Mouse (Mus musculus) midbrain, embryonic 16.5 days (tissue): ENCODE measurements around the gene Sema4b. TPM values are rescaled to one million over a fixed set of nuclear protein-coding genes. Genes with fewer than 3 reads are reported as not detected.
A peak's percentile ranks its signal among the peaks of the same experiment; 100 is the strongest.

Experiments
- ATAC-seq: fragments of 200-750 bp; cut with Nextera tagmentation; 2 replicates; pipeline ENCODE4 v1.8.0; 2017; ENCODE audit warnings: moderate TSS enrichment
- H3K27ac ChIP-seq: fragments of 300-500 bp; sonication (generic); 2 replicates; pipeline ENCODE4 v1.5.1; 2014; ENCODE audit warnings: mild to moderate bottlenecking, low read length, mixed read lengths
- H3K27me3 ChIP-seq: fragments of 300-500 bp; sonication (generic); 2 replicates; pipeline ENCODE4 v1.6.1; 2014; ENCODE audit warnings: low read depth, low read length, mixed read lengths; ENCODE audit not compliant: control insufficient read depth, insufficient read depth
- H3K36me3 ChIP-seq: fragments of 300-500 bp; sonication (generic); 2 replicates; pipeline ENCODE4 v1.6.1; 2014; ENCODE audit warnings: mild to moderate bottlenecking, low read length, moderate library complexity, mixed read lengths; ENCODE audit not compliant: control insufficient read depth, insufficient read depth
- H3K4me1 ChIP-seq: fragments of 300-500 bp; sonication (generic); 2 replicates; pipeline ENCODE4 v1.6.1; 2014; ENCODE audit warnings: mild to moderate bottlenecking, low read length, mixed read lengths; ENCODE audit not compliant: control insufficient read depth, insufficient read depth
- H3K4me2 ChIP-seq: fragments of 300-500 bp; sonication (generic); 2 replicates; pipeline ENCODE4 v1.6.1; 2014; ENCODE audit warnings: mild to moderate bottlenecking, low read length, mixed read lengths
- H3K4me3 ChIP-seq: fragments of 300-500 bp; sonication (generic); 2 replicates; pipeline ENCODE4 v1.5.1; 2014; ENCODE audit warnings: low read depth, mild to moderate bottlenecking, low read length, moderate library complexity, mixed read lengths
- H3K9ac ChIP-seq: fragments of 300-500 bp; sonication (generic); 2 replicates; pipeline ENCODE4 v1.6.1; 2014; ENCODE audit warnings: low read depth, low read length, mixed read lengths
- H3K9me3 ChIP-seq: fragments of 300-500 bp; sonication (generic); replicated peaks from 2 replicates; pipeline ENCODE4 v1.6.1; 2014; ENCODE audit warnings: mild to moderate bottlenecking, low read length, mixed read lengths; ENCODE audit not compliant: control insufficient read depth, poor library complexity, severe bottlenecking
- WGBS: fragments of 180-500 bp; shearing (Covaris S2); extraction: QIAGEN DNeasy Blood & Tissue Kit; methylation state at CpG from one replicate; pipeline ENCODE4 v1.1.7; 2014; 5-methylcytosine and 5-hydroxymethylcytosine counted together
- polyA plus RNA-seq: library from polyadenylated mRNA; unstranded; fragments of >200 nt; fragmentation: Nextera tagmentation; extraction: Ambion mirVana; gene quantifications from 2 replicates; pipeline ENCODE4 v1.2.1, GENCODE M21; 2015

Gene Sema4b
- polyA plus RNA-seq, 1 experiment from 2014 or later, result 25.3 TPM

DNA sequence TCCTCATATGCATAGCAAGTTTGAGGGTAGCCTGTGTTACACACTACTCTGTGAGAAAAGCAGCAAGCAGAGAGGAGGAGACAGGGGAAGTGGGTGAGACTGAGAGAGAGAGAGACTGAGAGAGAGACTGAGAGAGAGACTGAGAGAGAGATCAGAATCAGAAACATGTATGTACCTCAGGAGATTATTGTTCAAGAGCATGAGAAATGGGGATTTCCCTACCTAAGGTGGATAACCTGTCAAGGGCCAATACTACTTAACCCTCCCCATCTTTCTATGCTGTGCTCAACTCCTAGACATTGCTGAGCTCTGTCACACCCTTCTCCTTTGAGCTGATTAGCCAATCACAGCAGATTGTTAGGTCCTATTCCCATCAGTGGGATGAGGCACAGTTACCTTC is 4.5 kb upstream of the Sema4b start:
- H3K9ac ChIP-seq, result no peak overlapping the region
- no peak overlapping the region for H3K4me3 ChIP-seq
- H3K4me1 ChIP-seq, result peaks cover 6% of the 10 kb centered on the region
- no peaks in the 10 kb centered on the region for H3K27me3 ChIP-seq
- H3K4me2 ChIP-seq, result no peak overlapping the region
- no peaks in the 10 kb centered on the region for H3K9me3 ChIP-seq
- H3K27ac ChIP-seq, result no peak overlapping the region
- H3K36me3 ChIP-seq, result no peaks in the 10 kb centered on the region
- no peak for ATAC-seq

DNA sequence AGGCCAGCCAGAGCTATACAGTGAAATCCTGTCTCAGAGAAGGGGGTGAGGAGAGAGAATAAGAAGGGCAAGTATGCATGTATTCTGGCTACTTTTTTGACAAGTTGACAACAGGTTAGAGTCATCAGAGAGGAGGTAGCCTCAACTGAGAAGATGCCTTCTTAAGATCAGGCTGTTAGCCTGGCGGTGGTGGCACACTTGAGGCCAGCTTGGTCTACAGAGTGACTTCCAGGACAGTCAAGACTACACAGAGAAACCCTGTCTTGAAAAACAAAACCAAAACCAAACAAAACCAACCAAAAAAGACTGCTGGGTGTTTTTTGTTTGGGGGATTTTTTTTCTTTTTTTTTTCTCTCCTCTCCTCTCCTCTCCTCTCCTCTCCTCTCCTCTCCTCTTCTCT is 3.2 kb upstream of the Sema4b start:
- H3K27me3 ChIP-seq, result no peaks in the 10 kb centered on the region
- H3K27ac ChIP-seq, result no peak overlapping the region
- no peaks in the 10 kb centered on the region for H3K36me3 ChIP-seq
- no peaks in the 10 kb centered on the region for H3K9me3 ChIP-seq
- no peak overlapping the region for H3K9ac ChIP-seq
- H3K4me1 ChIP-seq, result peaks cover 17% of the 10 kb centered on the region
- WGBS, result 81% methylated on average over 1 of the region's 1 CpGs
- H3K4me2 ChIP-seq, result no peak overlapping the region
- no peak overlapping the region for H3K4me3 ChIP-seq
- no peak for ATAC-seq

- no peaks in the 10 kb centered on the region for H3K27me3 ChIP-seq
- H3K27ac ChIP-seq, result no peak overlapping the region
- no peak overlapping the region for H3K9ac ChIP-seq
- H3K4me3 ChIP-seq, result no peak overlapping the region
- no peaks in the 10 kb centered on the region for H3K9me3 ChIP-seq
- 52% methylated on average over 5 of the region's 5 CpGs for WGBS
- peaks cover 19% of the 10 kb centered on the region for H3K4me1 ChIP-seq
- ATAC-seq, result no peak
- no peak overlapping the region for H3K4me2 ChIP-seq
- H3K36me3 ChIP-seq, result no peaks in the 10 kb centered on the region
Measured at GRCm38 (mm10) chr7:80183969-80184368, 2.7 kb upstream of the Sema4b start.

DNA sequence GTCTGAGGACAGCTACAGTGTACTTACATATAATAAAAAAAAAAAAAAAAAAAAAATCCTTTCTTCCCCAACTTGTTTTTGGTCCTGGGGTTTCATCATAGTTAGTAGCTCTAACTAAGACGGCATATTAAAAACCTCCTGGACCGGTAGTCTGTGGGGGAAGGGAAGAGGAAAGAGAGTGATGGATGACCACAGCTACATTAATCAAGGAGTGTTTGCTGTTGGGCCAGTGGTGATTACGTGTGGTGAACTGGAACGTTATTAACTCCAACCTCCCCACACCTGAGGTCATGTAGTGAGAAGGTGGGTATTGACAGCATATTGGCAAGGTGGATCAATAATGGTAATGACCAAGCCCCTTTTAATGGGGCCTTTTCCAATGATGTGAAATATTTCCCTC is 2.1 kb upstream of the Sema4b start:
- Histone ChIP-seq H3K4me1 (peaks cover 25% of the 10 kb centered on the region), H3K4me2 (no peak overlapping the region), H3K4me3 (no peak overlapping the region), H3K27me3 (no peaks in the 10 kb centered on the region), H3K27ac (no peak overlapping the region), H3K9ac (no peak overlapping the region), H3K9me3 (no peaks in the 10 kb centered on the region), H3K36me3 (no peaks in the 10 kb centered on the region)
- 85% methylated on average over 4 of the region's 4 CpGs for WGBS
- ATAC-seq, result no peak

- H3K4me2 ChIP-seq, result no peak overlapping the region
- H3K9me3 ChIP-seq, result no peaks in the 10 kb centered on the region
- H3K36me3 ChIP-seq, result no peaks in the 10 kb centered on the region
- no peak overlapping the region for H3K4me3 ChIP-seq
- no peak for ATAC-seq
- no peak overlapping the region for H3K27ac ChIP-seq
- H3K4me1 ChIP-seq, result peaks cover 25% of the 10 kb centered on the region
- 72% methylated on average over 6 of the region's 6 CpGs for WGBS
- no peaks in the 10 kb centered on the region for H3K27me3 ChIP-seq
- no peak overlapping the region for H3K9ac ChIP-seq
Measured at GRCm38 (mm10) chr7:80184968-80185367, 1.7 kb upstream of the Sema4b start.

- no peaks in the 10 kb centered on the region for H3K36me3 ChIP-seq
- ATAC-seq, result peak; percentile 1; the same call in 1 of the 2 replicates
- H3K27me3 ChIP-seq, result no peaks in the 10 kb centered on the region
- peaks cover 25% of the 10 kb centered on the region for H3K4me1 ChIP-seq
- peak overlapping the region; percentile 71 for H3K4me2 ChIP-seq
- peak overlapping the region; percentile 87 for H3K27ac ChIP-seq
- H3K9me3 ChIP-seq, result no peaks in the 10 kb centered on the region
- H3K9ac ChIP-seq, result peak overlapping the region; percentile 76
- H3K4me3 ChIP-seq, result peak overlapping the region; percentile 59
- WGBS, result 11% methylated on average over 8 of the region's 8 CpGs
Measured at GRCm38 (mm10) chr7:80186021-80186420, 620 bp upstream of the Sema4b start.

GRCm38 (mm10) chr7:80187501-80187900 is 860 bp downstream of the Sema4b start:
- H3K27me3 ChIP-seq, result no peaks in the 10 kb centered on the region
- peak overlapping the region; percentile 71 for H3K4me2 ChIP-seq
- H3K9ac ChIP-seq, result peak overlapping the region; percentile 76
- H3K4me3 ChIP-seq, result peak overlapping the region; percentile 59
- WGBS, result 23% methylated on average over 12 of the region's 12 CpGs
- H3K9me3 ChIP-seq, result no peaks in the 10 kb centered on the region
- peaks cover 36% of the 10 kb centered on the region for H3K4me1 ChIP-seq
- ATAC-seq, result no peak
- no peaks in the 10 kb centered on the region for H3K36me3 ChIP-seq
- H3K27ac ChIP-seq, result peak overlapping the region; percentile 87

GRCm38 (mm10) chr7:80188579-80189125 is 2.0 kb downstream of the Sema4b start:
- ATAC-seq, result no peak
- 64% methylated on average over 2 of the region's 2 CpGs for WGBS
- Histone ChIP-seq H3K27me3 (no peaks in the 10 kb centered on the region), H3K36me3 (no peaks in the 10 kb centered on the region), H3K9me3 (no peaks in the 10 kb centered on the region), H3K9ac (no peak overlapping the region; the same call in 1 of the 2 replicates), H3K4me1 (peaks cover 42% of the 10 kb centered on the region), H3K27ac (no peak overlapping the region), H3K4me2 (peak overlapping the region; percentile 15; the same call in 1 of the 2 replicates), H3K4me3 (no peak overlapping the region)

GRCm38 (mm10) chr7:80189147-80189933 is 2.7 kb downstream of the Sema4b start:
- no peaks in the 10 kb centered on the region for H3K36me3 ChIP-seq
- no peaks in the 10 kb centered on the region for H3K27me3 ChIP-seq
- H3K9ac ChIP-seq, result no peak overlapping the region; the same call in 1 of the 2 replicates
- ATAC-seq, result no peak
- H3K9me3 ChIP-seq, result no peaks in the 10 kb centered on the region
- H3K27ac ChIP-seq, result no peak overlapping the region
- peak overlapping the region; percentile 15; the same call in 1 of the 2 replicates for H3K4me2 ChIP-seq
- 43% methylated on average over 11 of the region's 11 CpGs for WGBS
- peaks cover 49% of the 10 kb centered on the region for H3K4me1 ChIP-seq
- H3K4me3 ChIP-seq, result no peak overlapping the region
